Mouse (Mus musculus): ENCODE data around the gene Slc4a8. TPM values are rescaled to one million over a fixed set of nuclear protein-coding genes. Genes with fewer than 3 reads are reported as not detected.

The Slc4a8 gene
- polyA plus RNA-seq, 1 experiment = 13.3 TPM

DNA sequence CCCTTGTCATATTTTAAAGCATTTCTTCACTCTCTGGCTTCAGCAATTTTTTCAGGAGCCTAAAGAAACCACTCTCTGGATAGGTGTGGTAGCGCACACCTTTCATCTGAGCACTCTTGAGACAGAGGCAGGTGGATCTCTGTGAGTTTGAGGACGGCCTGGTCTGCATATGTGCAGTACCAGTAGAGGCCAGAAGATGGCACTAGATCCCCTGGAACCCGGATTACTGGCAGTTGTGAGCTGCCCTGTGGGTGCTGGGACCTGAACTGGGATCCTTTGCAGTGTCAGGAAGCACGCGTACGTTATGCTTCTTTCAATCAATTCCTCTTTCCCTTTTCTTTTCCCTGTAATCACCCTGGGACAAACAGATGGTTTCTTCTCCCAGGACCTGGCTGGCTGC, 85.6 kb downstream of the Slc4a8 start:
- Histone ChIP-seq H3K36me3 (ENCODE audit: control insufficient read depth, insufficient read depth) (no peaks in the 10 kb centered on the region), H3K4me2 (ENCODE audit: low read depth) (no peak overlapping the region), H3K79me2 (ENCODE audit: control insufficient read depth, insufficient read depth) (no peaks in the 10 kb centered on the region), H3ac (ENCODE audit: control insufficient read depth, insufficient read length) (no peak overlapping the region), H3K4me3 (no peak overlapping the region), H3K27me3 (ENCODE audit: control insufficient read depth, insufficient read depth, insufficient read length) (peaks cover 7% of the 10 kb centered on the region)
- TF ChIP-seq TCF12 (IDR thresholded peaks at IDR 0.05; ENCODE audit: insufficient read depth, poor library complexity, severe bottlenecking) (no peak), POLR2A (IDR thresholded peaks at IDR 0.05; ENCODE audit: insufficient read length, low read depth) (no peak), TCF3 (IDR thresholded peaks at IDR 0.05; ENCODE audit: insufficient read length, low read depth) (no peak), SRF (IDR thresholded peaks at IDR 0.05; ENCODE audit: control insufficient read depth, insufficient read length, low read depth) (no peak), MYOG (IDR thresholded peaks at IDR 0.05; ENCODE audit: control insufficient read depth in 1 of 3, insufficient read depth in 1 of 3, insufficient read length in 2 of 3, low read depth in 2 of 3) (no peak), USF1 (IDR thresholded peaks at IDR 0.05; ENCODE audit: low read depth) (no peak), MYOD1 (IDR thresholded peaks at IDR 0.05; ENCODE audit: control insufficient read depth in 1 of 3, insufficient read length in 2 of 3, low read depth in 2 of 3) (no peak), REST (IDR thresholded peaks at IDR 0.05; ENCODE audit: insufficient read depth, insufficient read length) (no peak), POLR2AphosphoS2 (IDR thresholded peaks at IDR 0.05; ENCODE audit: insufficient read length, low read depth) (no peak), MAX (IDR thresholded peaks at IDR 0.05; ENCODE audit: low read depth) (no peak)

DNA sequence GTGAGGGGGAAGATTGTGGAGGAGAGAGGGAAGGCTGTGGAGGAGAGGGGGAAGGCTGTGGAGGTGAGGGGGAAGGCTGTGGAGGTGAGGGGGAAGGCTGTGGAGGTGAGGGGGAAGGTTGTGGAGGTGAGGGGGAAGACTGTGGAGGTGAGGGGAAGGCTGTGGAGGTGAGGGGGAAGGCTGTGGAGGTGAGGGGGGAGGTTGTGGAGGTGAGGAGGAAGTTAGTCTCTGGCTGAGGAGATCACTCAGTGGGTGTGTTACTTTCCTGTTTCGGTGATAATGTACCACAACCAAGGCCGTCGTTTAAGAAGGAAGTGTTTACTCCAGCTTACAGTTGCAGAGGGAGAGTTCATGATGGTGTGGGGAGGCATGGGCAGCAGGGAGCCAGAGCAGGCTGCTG, 96.0 kb downstream of the Slc4a8 start:
- Histone ChIP-seq H3K79me2 (ENCODE audit: control insufficient read depth, insufficient read depth) (no peaks in the 10 kb centered on the region), H3K36me3 (ENCODE audit: control insufficient read depth, insufficient read depth) (no peaks in the 10 kb centered on the region), H3K4me2 (ENCODE audit: low read depth) (no peak overlapping the region), H3K27me3 (ENCODE audit: control insufficient read depth, insufficient read depth, insufficient read length) (peaks cover 36% of the 10 kb centered on the region), H3K4me3 (no peak overlapping the region), H3ac (ENCODE audit: control insufficient read depth, insufficient read length) (no peak overlapping the region)
- no peak for TF ChIP-seq TCF3 (IDR thresholded peaks at IDR 0.05; ENCODE audit: insufficient read length, low read depth)
- TF ChIP-seq MAX (IDR thresholded peaks at IDR 0.05; ENCODE audit: low read depth) = no peak
- TF ChIP-seq REST (IDR thresholded peaks at IDR 0.05; ENCODE audit: insufficient read depth, insufficient read length) = no peak
- no peak for TF ChIP-seq MYOG (IDR thresholded peaks at IDR 0.05; ENCODE audit: control insufficient read depth in 1 of 3, insufficient read depth in 1 of 3, insufficient read length in 2 of 3, low read depth in 2 of 3)
- TF ChIP-seq POLR2AphosphoS2 (IDR thresholded peaks at IDR 0.05; ENCODE audit: insufficient read length, low read depth) = no peak
- TF ChIP-seq SRF (IDR thresholded peaks at IDR 0.05; ENCODE audit: control insufficient read depth, insufficient read length, low read depth) = no peak
- no peak for TF ChIP-seq TCF12 (IDR thresholded peaks at IDR 0.05; ENCODE audit: insufficient read depth, poor library complexity, severe bottlenecking)
- no peak for TF ChIP-seq E2F4 (IDR thresholded peaks at IDR 0.05; ENCODE audit: insufficient read depth)
- no peak for TF ChIP-seq POLR2A (IDR thresholded peaks at IDR 0.05; ENCODE audit: insufficient read length, low read depth)
- no peak for TF ChIP-seq USF1 (IDR thresholded peaks at IDR 0.05; ENCODE audit: low read depth)
- no peak for TF ChIP-seq CEBPB (IDR thresholded peaks at IDR 0.05; ENCODE audit: insufficient read depth, poor library complexity, severe bottlenecking)
- no peak for TF ChIP-seq MYOD1 (IDR thresholded peaks at IDR 0.05; ENCODE audit: control insufficient read depth in 1 of 3, insufficient read length in 2 of 3, low read depth in 2 of 3)

DNA sequence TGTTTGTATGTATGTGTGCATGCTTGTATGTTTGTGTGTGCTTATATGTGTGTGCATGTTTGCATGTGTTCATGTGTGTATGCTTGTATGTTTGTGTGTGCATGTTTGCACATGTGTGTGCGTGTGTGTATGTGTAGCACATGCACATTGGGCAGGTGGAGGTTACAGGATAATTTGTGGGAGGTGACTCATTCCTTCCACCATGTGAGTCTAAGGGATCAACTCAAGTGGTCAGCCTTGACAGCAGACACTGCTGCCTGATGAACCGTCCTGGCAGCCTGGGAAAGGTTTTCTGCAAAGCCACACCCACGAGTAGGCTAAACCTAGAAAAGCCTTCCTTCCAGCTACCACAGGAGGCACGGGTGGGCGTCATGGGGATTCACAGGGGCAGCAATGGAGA, 99.3 kb downstream of the Slc4a8 start:
- H3K27me3 ChIP-seq (ENCODE audit: control insufficient read depth, insufficient read depth, insufficient read length) = peaks cover 27% of the 10 kb centered on the region
- H3K79me2 ChIP-seq (ENCODE audit: control insufficient read depth, insufficient read depth) = no peaks in the 10 kb centered on the region
- no peak overlapping the region for H3K4me2 ChIP-seq (ENCODE audit: low read depth)
- H3K36me3 ChIP-seq (ENCODE audit: control insufficient read depth, insufficient read depth) = no peaks in the 10 kb centered on the region
- TF ChIP-seq REST (IDR thresholded peaks at IDR 0.05; ENCODE audit: insufficient read depth, insufficient read length) = no peak
- TF ChIP-seq TCF12 (IDR thresholded peaks at IDR 0.05; ENCODE audit: insufficient read depth, poor library complexity, severe bottlenecking) = no peak
- TF ChIP-seq USF1 (IDR thresholded peaks at IDR 0.05; ENCODE audit: low read depth) = no peak
- TF ChIP-seq CEBPB (IDR thresholded peaks at IDR 0.05; ENCODE audit: insufficient read depth, poor library complexity, severe bottlenecking) = no peak
- no peak for TF ChIP-seq TCF3 (IDR thresholded peaks at IDR 0.05; ENCODE audit: insufficient read length, low read depth)
- TF ChIP-seq POLR2A (IDR thresholded peaks at IDR 0.05; ENCODE audit: insufficient read length, low read depth) = no peak
- TF ChIP-seq E2F4 (IDR thresholded peaks at IDR 0.05; ENCODE audit: insufficient read depth) = no peak
- no peak for TF ChIP-seq MAX (IDR thresholded peaks at IDR 0.05; ENCODE audit: low read depth)
- no peak for TF ChIP-seq MYOD1 (IDR thresholded peaks at IDR 0.05; ENCODE audit: control insufficient read depth in 1 of 3, insufficient read length in 2 of 3, low read depth in 2 of 3)
- TF ChIP-seq SRF (IDR thresholded peaks at IDR 0.05; ENCODE audit: control insufficient read depth, insufficient read length, low read depth) = no peak
- no peak for TF ChIP-seq MYOG (IDR thresholded peaks at IDR 0.05; ENCODE audit: control insufficient read depth in 1 of 3, insufficient read depth in 1 of 3, insufficient read length in 2 of 3, low read depth in 2 of 3)
- no peak for TF ChIP-seq POLR2AphosphoS2 (IDR thresholded peaks at IDR 0.05; ENCODE audit: insufficient read length, low read depth)
- no peak overlapping the region for H3K4me3 ChIP-seq
- no peak overlapping the region for H3ac ChIP-seq (ENCODE audit: control insufficient read depth, insufficient read length)

DNA sequence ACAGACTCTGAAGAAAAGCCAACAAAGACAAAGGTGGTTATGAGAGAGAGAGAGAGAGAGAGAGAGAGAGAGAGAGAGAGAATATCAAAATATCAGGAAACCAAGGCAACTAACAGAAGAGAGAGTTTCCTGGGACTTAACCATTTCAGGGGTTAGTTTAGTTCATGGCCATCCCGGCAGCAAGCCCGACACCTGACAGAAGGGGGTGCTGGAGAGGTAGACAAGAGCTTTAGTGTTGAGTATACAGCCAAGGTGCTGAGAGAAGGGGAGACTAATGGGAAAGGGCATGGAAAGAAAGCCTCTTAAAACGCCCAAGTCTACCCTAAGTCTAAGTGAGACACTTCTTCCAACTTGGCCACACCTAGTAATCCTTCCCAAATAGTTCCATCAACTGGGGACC, 104.0 kb downstream of the Slc4a8 start:
- H3K79me2 ChIP-seq (ENCODE audit: control insufficient read depth, insufficient read depth) = no peaks in the 10 kb centered on the region
- H3K4me3 ChIP-seq = no peak overlapping the region
- no peak overlapping the region for H3ac ChIP-seq (ENCODE audit: control insufficient read depth, insufficient read length)
- no peak overlapping the region for H3K4me2 ChIP-seq (ENCODE audit: low read depth)
- peaks cover 26% of the 10 kb centered on the region for H3K27me3 ChIP-seq (ENCODE audit: control insufficient read depth, insufficient read depth, insufficient read length)
- TF ChIP-seq TCF3 (IDR thresholded peaks at IDR 0.05; ENCODE audit: insufficient read length, low read depth) (no peak), E2F4 (IDR thresholded peaks at IDR 0.05; ENCODE audit: insufficient read depth) (no peak), USF1 (IDR thresholded peaks at IDR 0.05; ENCODE audit: low read depth) (no peak), SRF (IDR thresholded peaks at IDR 0.05; ENCODE audit: control insufficient read depth, insufficient read length, low read depth) (no peak), MYOG (IDR thresholded peaks at IDR 0.05; ENCODE audit: control insufficient read depth in 1 of 3, insufficient read depth in 1 of 3, insufficient read length in 2 of 3, low read depth in 2 of 3) (no peak), POLR2AphosphoS2 (IDR thresholded peaks at IDR 0.05; ENCODE audit: insufficient read length, low read depth) (no peak), POLR2A (IDR thresholded peaks at IDR 0.05; ENCODE audit: insufficient read length, low read depth) (no peak), TCF12 (IDR thresholded peaks at IDR 0.05; ENCODE audit: insufficient read depth, poor library complexity, severe bottlenecking) (no peak)
- no peaks in the 10 kb centered on the region for H3K36me3 ChIP-seq (ENCODE audit: control insufficient read depth, insufficient read depth)
